Mouse (Mus musculus) stomach, embryonic 14.5 days (tissue): ENCODE data around the gene 9330182L06Rik. TPM values are rescaled to one million over a fixed set of nuclear protein-coding genes. Genes with fewer than 3 reads are reported as not detected.
A peak's percentile ranks its signal among the peaks of the same experiment; 100 is the strongest.

Source experiments
- ATAC-seq: fragments of 200-750 bp; cut with Nextera tagmentation; 2 replicates; pipeline ENCODE4 v1.8.0; 2017; ENCODE audit warnings: low read depth, moderate TSS enrichment; ENCODE audit not compliant: insufficient number of reproducible peaks, insufficient read depth, low FRiP score
- H3K27ac ChIP-seq: fragments of 300-500 bp; sonication (generic); 2 replicates; pipeline ENCODE4 v1.5.1; 2014; ENCODE audit warnings: mild to moderate bottlenecking, low read length, moderate library complexity, mixed read lengths
- H3K27me3 ChIP-seq: fragments of 300-500 bp; sonication (generic); 2 replicates; pipeline ENCODE4 v1.6.1; 2014; ENCODE audit warnings: low read length, control low read depth, mixed read lengths; ENCODE audit not compliant: control insufficient read depth, insufficient read depth
- H3K36me3 ChIP-seq: fragments of 300-500 bp; sonication (generic); 2 replicates; pipeline ENCODE4 v1.6.1; 2014; ENCODE audit warnings: mild to moderate bottlenecking, control low read depth, low read length, moderate library complexity, mixed read lengths; ENCODE audit not compliant: control insufficient read depth, insufficient read depth
- H3K4me1 ChIP-seq: fragments of 300-500 bp; sonication (generic); 2 replicates; pipeline ENCODE4 v1.6.1; 2014; ENCODE audit warnings: low read length, control low read depth, mixed read lengths; ENCODE audit not compliant: control insufficient read depth, insufficient read depth
- H3K4me2 ChIP-seq: fragments of 300-500 bp; sonication (generic); replicated peaks from 2 replicates; pipeline ENCODE4 v1.6.1; 2014; ENCODE audit warnings: low read depth, low read length, control low read depth
- H3K4me3 ChIP-seq: fragments of 300-500 bp; sonication (generic); 2 replicates; pipeline ENCODE4 v1.5.1; 2014; ENCODE audit warnings: low read depth, low read length, control low read depth
- H3K9ac ChIP-seq: fragments of 300-500 bp; sonication (generic); replicated peaks from 2 replicates; pipeline ENCODE4 v1.6.1; 2014; ENCODE audit warnings: low read depth, mild to moderate bottlenecking, control low read depth, low read length, moderate library complexity, mixed read lengths
- H3K9me3 ChIP-seq: fragments of 300-500 bp; sonication (generic); 2 replicates; pipeline ENCODE4 v1.6.1; 2016; ENCODE audit warnings: low read depth, low read length, control low read depth; ENCODE audit not compliant: control insufficient read depth
- WGBS: fragments of 180-500 bp; shearing (Covaris S2); extraction: QIAGEN DNeasy Blood & Tissue Kit; methylation state at CpG from one replicate; pipeline ENCODE4 v1.1.7; 2014; 5-methylcytosine and 5-hydroxymethylcytosine counted together
- polyA plus RNA-seq: library from polyadenylated mRNA; unstranded; fragments of >200 nt; fragmentation: Nextera tagmentation; extraction: Ambion mirVana; gene quantifications from 2 replicates; pipeline ENCODE4 v1.2.1, GENCODE M21; 2014

The 9330182L06Rik gene
- polyA plus RNA-seq, result 7.7 and 8.7 TPM in 2 replicates

DNA sequence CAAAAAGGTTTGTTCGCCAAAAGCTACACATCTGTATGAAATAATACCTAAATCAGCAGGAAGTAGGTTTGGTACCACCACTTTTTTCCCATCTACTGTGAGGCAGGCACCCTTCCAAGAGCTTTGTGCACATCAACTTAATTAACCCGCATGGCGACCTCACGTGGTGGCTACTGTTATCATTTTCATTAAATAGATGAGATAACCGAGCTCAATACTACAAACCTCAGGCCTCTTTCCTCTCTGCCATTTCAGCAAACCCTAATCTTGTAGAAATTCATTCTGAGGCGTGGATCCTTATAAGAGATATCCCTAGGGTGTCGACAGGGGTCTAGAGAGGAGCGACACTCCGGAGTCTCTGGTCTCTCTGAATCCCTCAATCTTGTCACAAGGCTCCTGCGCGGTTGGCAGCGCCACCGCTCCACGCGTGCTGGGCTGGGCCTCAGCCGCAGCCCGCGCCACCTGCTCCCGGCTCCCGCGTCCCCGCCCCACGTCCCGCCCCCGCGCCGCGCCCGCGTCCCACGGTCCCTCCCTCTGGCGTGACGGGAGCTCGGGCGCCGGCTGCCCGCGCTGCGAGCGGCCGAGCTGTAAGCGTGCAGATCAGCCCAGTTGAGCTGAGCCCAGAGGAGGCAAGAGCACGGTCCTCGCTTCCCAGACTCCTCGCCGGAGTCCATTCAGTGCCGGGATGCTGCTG, at the start of gene 9330182L06Rik:
9330182L06Rik (plus strand) TSS at position 533 of the 694 bp plus-strand sequence.
- Histone ChIP-seq H3K9me3 (no peaks in the 10 kb centered on the region), H3K27me3 (no peaks in the 10 kb centered on the region), H3K4me3 (peak within 1 kb of the TSS; percentile 57), H3K9ac (peak within 1 kb of the TSS; percentile 33; the same call in 1 of the 2 replicates), H3K27ac (peak within 1 kb of the TSS; percentile 59; the same call in 1 of the 2 replicates), H3K36me3 (no peaks in the 10 kb centered on the region), H3K4me1 (no peaks in the 10 kb centered on the region), H3K4me2 (peak within 1 kb of the TSS; percentile 84)
- peak; percentile 92 for ATAC-seq
- 1% methylated on average over 42 of the region's 47 CpGs for WGBS

DNA sequence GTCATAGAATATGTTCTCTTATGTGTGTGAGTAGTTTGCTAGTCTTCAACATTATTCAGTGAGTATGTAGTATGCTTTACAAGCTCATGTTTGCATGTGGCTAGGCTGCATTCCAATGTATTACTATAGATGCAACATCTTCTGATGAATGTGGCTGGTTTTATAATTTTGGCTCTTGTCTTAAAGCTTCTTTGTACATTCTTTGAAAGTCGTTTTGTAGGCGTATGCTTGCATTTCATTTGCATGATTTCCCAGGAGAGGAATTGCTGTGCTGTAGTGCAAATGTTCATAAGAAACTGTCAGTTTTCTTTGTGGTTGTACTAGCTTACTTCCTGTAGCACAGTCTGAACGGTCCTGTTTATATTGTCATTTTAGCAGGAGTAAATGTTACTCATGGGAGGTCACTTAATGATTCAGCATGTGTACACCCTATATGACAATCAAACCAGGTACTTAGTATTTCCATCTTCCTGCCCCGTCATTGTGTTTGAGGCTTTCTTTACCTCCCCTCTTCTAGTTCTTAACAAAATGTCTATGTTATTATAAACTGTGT, 38.4 kb upstream of the 9330182L06Rik start:
- no peak for ATAC-seq
- WGBS, result 72% methylated on average over 4 of the region's 4 CpGs
- Histone ChIP-seq H3K9ac (no peak overlapping the region), H3K27ac (no peak overlapping the region), H3K4me3 (no peak overlapping the region), H3K9me3 (no peaks in the 10 kb centered on the region), H3K4me1 (no peaks in the 10 kb centered on the region), H3K4me2 (no peak overlapping the region), H3K27me3 (no peaks in the 10 kb centered on the region), H3K36me3 (no peaks in the 10 kb centered on the region)

DNA sequence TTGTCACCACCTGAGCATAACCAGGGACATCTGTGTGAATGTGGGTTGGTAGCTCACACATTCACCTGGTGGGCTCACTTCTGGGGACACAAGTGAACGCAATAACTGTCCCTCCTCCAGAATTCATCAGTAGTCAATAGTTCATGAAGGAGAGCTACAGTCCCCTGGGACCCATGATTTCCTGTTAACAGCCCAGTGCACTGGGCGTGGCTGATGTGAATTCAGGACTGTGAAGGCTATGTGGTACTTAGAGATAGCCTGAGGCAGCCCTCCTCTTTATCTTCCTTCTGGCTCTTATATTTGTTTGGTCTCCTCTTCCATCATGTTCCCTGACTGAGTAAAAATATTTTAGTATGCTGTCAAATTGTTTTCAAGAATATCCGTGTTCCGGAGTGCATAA, 1.6 kb upstream of the 9330182L06Rik start:
- Histone ChIP-seq H3K4me1 (no peaks in the 10 kb centered on the region), H3K9ac (no peak overlapping the region), H3K4me2 (no peak overlapping the region), H3K27me3 (no peaks in the 10 kb centered on the region), H3K9me3 (no peaks in the 10 kb centered on the region), H3K36me3 (no peaks in the 10 kb centered on the region), H3K4me3 (no peak overlapping the region), H3K27ac (no peak overlapping the region)
- no peak for ATAC-seq
- 72% methylated on average over 4 of the region's 4 CpGs for WGBS

DNA sequence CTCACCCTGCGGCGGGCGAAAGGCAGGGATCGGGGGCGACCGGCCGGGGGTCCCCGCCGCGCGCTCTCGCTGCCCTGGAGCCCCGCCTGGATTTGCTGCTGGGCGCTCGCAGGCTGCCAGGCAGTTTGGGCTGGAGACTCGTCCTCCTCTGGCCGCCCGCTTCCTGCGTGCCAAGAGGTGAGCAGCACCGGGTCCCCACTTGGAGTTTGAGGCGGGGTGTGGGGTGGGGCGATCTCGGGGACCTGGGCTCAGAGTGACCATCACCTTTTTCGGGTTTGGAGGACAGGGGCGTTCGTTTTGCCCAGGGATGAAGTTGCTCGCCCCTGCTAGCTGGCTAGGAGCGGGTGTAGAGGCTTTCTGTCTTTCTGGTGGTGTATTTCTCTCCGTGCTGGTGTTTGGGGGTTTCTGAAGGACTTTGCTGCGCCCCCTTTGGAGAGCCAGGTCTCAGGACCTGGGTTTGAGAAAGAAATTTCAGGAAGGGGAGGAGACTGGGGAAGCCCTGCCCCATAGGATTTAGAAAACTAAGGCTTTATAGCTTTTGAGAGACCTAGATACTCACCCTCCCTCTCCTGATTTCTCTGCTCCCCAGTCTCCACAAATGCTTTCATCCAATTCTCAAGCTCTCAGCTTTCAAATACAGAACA, 484 bp downstream of the 9330182L06Rik start:
- H3K4me3 ChIP-seq, result peak overlapping the region; percentile 57
- H3K36me3 ChIP-seq, result no peaks in the 10 kb centered on the region
- no peaks in the 10 kb centered on the region for H3K4me1 ChIP-seq
- peak overlapping the region; percentile 59; the same call in 1 of the 2 replicates for H3K27ac ChIP-seq
- peak overlapping the region; percentile 33; the same call in 1 of the 2 replicates for H3K9ac ChIP-seq
- peak overlapping the region; percentile 84 for H3K4me2 ChIP-seq
- under 1% methylated on average over 30 of the region's 30 CpGs for WGBS
- no peaks in the 10 kb centered on the region for H3K27me3 ChIP-seq
- peak; percentile 63; the same call in 1 of the 2 replicates for ATAC-seq
- no peaks in the 10 kb centered on the region for H3K9me3 ChIP-seq

DNA sequence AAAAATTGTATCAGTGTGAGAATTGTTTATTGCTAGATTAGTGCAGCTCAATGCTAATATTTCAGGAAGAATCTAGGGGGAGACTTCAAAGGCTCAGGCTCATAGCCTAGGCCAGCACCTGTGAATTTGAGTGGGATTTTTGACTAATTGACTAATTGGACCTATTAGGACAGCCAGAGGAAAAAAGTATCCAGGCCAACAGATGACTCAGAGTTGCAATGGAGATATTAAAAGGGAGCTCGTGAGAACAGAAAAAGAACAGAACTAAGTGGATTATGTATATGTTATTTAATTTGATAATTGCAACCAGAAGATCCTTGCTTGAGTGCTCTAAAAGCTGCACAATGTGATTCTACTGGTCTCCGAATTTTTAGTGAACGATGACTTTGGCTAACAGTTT, 3.7 kb downstream of the 9330182L06Rik start:
- Histone ChIP-seq H3K4me2 (no peak overlapping the region), H3K4me1 (no peaks in the 10 kb centered on the region), H3K27me3 (no peaks in the 10 kb centered on the region), H3K9ac (no peak overlapping the region), H3K9me3 (no peaks in the 10 kb centered on the region), H3K4me3 (no peak overlapping the region), H3K36me3 (no peaks in the 10 kb centered on the region), H3K27ac (no peak overlapping the region)
- WGBS, result 78% methylated on average over 3 of the region's 3 CpGs
- no peak for ATAC-seq

DNA sequence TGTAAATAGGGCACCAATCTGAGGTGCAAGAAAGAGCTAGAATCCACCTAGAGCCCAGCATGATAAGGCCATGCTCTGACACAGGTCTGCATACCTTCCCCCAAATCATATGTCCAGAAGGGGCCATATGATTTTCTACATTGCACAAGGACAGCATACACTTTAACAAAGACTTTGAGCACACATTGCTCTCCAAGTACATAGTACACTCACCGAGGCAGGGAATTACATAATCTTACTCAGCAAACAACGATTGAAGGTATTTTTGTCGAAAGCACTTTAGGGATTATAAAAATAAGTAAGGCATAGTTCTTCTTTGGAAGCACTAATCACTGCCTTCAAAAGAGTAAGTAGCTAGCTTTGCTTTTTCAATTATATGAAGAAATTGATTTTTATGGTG, 7.1 kb downstream of the 9330182L06Rik start:
- Histone ChIP-seq H3K4me3 (no peak overlapping the region), H3K9me3 (no peaks in the 10 kb centered on the region), H3K36me3 (no peaks in the 10 kb centered on the region), H3K4me1 (no peaks in the 10 kb centered on the region), H3K9ac (no peak overlapping the region), H3K27me3 (no peaks in the 10 kb centered on the region), H3K4me2 (no peak overlapping the region), H3K27ac (no peak overlapping the region)
- WGBS, result 73% methylated on average over 3 of the region's 3 CpGs
- no peak for ATAC-seq

DNA sequence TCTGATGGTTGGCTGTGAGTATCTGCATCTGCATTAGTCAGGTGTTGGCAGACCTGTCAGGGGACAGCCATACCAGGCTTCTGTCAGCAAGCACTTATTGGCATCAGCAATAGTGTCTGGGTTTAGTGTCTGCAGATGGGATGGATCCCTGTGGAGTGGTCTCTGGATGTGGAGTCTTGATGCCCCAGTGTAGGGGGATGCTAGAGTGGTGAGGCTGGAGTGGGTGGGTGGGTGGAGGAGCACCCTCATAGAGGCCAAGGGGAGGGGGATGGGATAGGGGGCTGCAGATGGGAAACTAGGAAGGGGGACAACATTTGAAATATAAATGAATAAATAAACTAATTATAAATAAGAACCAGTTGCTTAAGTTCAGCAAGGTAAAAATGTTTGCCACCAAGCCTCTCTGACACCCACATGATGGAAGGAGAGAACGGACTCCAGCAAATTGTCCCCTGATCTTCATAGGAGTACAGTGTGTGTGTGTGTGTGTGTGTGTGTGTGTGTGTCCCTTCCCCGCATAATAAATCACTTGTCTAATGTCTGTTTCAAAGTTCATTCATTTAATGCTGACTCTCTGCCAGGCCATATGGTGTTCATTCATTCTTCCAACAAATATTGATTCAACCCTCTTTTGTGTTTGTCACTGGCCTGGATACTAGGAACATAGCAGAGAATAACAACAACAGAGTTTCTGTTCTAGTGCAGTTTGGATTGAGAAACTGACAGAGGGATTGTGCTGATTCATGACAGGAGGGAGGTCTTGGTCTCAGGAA, 30.0 kb downstream of the 9330182L06Rik start:
- Histone ChIP-seq H3K9ac (no peak overlapping the region), H3K4me1 (no peaks in the 10 kb centered on the region), H3K36me3 (no peaks in the 10 kb centered on the region), H3K27ac (no peak overlapping the region), H3K9me3 (no peaks in the 10 kb centered on the region), H3K4me3 (no peak overlapping the region), H3K4me2 (no peak overlapping the region), H3K27me3 (no peaks in the 10 kb centered on the region)
- WGBS, result 75% methylated on average over 2 of the region's 2 CpGs
- 0 out of 2 replicates have a peak, but pooled peaks have one; percentile 46 for ATAC-seq

DNA sequence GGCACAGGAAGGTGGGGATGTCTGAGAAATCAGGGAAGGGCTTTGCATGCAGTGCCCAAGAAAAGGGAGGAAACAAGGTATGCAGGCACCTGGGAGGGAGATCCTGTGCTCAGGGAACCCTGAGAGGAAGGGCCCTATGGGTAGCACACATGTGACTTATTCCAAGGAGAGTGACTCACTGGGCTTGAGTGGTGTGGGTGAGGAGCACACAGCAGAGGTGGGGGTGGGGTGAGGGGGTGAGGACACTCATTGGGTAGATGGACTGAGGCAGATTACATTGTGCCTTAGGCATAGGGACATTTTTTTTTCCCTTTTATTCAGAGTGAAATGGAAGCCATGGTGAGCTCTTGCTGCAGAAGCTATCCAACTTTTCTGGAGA, 30.6 kb downstream of the 9330182L06Rik start:
- Histone ChIP-seq H3K4me2 (no peak overlapping the region), H3K27ac (no peak overlapping the region), H3K27me3 (no peaks in the 10 kb centered on the region), H3K9ac (no peak overlapping the region), H3K4me1 (no peaks in the 10 kb centered on the region), H3K36me3 (no peaks in the 10 kb centered on the region), H3K4me3 (no peak overlapping the region), H3K9me3 (no peaks in the 10 kb centered on the region)
- no peak for ATAC-seq
